Mouse (Mus musculus): ENCODE results near the gene Tnfaip3.

The Tnfaip3 gene

GRCm38 (mm10) chr10:19014381-19015256 is 838 bp downstream of the Tnfaip3 start:
- peak; percentile 29 to 60 for DNase-seq

GRCm38 (mm10) chr10:19013351-19013750 is 2.1 kb downstream of the Tnfaip3 start:
- DNase-seq = no peak

- DNase-seq = no peak
Measured at GRCm38 (mm10) chr10:19012616-19013015, 2.8 kb downstream of the Tnfaip3 start.

GRCm38 (mm10) chr10:19011832-19012440 is 3.5 kb downstream of the Tnfaip3 start:
- no peak for DNase-seq

GRCm38 (mm10) chr10:19010414-19010813 is 5.0 kb downstream of the Tnfaip3 start:
- no peak for DNase-seq

- DNase-seq = no peak
Measured at GRCm38 (mm10) chr10:19009186-19009672, 6.2 kb downstream of the Tnfaip3 start.

- DNase-seq = no peak
Measured at GRCm38 (mm10) chr10:19008607-19008940, 6.9 kb downstream of the Tnfaip3 start.

GRCm38 (mm10) chr10:19007897-19008606 is 7.4 kb downstream of the Tnfaip3 start:
- no peak for DNase-seq

- no peak for DNase-seq
Measured at GRCm38 (mm10) chr10:19002091-19002785, 13.2 kb downstream of the Tnfaip3 start.

- DNase-seq = peak; percentile 26 to 27
Measured at GRCm38 (mm10) chr10:18999427-18999826, 16.0 kb downstream of the Tnfaip3 start.

GRCm38 (mm10) chr10:18996331-18996730 is 19.1 kb downstream of the Tnfaip3 start:
- no peak for DNase-seq

- peak in 1 of 2 experiments; percentile 21 for DNase-seq
Measured at GRCm38 (mm10) chr10:18995465-18996261, 19.8 kb downstream of the Tnfaip3 start.

GRCm38 (mm10) chr10:18992971-18993370 is 22.5 kb downstream of the Tnfaip3 start:
- no peak for DNase-seq

- no peak for DNase-seq
Measured at GRCm38 (mm10) chr10:18991057-18991456, 24.4 kb downstream of the Tnfaip3 start.

- no peak for DNase-seq
Measured at GRCm38 (mm10) chr10:18987907-18988199, 27.6 kb downstream of the Tnfaip3 start.

GRCm38 (mm10) chr10:18987046-18987906 is 28.2 kb downstream of the Tnfaip3 start:
- DNase-seq = peak in 1 of 2 experiments; percentile 23

GRCm38 (mm10) chr10:18985516-18985915 is 29.9 kb downstream of the Tnfaip3 start:
- DNase-seq = no peak

GRCm38 (mm10) chr10:18983514-18983913 is 31.9 kb downstream of the Tnfaip3 start:
- no peak for DNase-seq

- DNase-seq = no peak
Measured at GRCm38 (mm10) chr10:18974486-18974885, 41.0 kb downstream of the Tnfaip3 start.

GRCm38 (mm10) chr10:18966893-18967292 is 48.6 kb downstream of the Tnfaip3 start:
- no peak for DNase-seq

GRCm38 (mm10) chr10:18965601-18966000 is 49.9 kb downstream of the Tnfaip3 start:
- DNase-seq = no peak
